Comparison of ENCODE assay signal across 26 mouse cellular contexts in genomic region chrX:106623667-106624066, GRCm38 (mm10). TPM values are rescaled to one million over a fixed set of nuclear protein-coding genes. Genes with fewer than 3 reads are reported as not detected.
DNase-seq lines count a peak whose midpoint lies in the region; ATAC-seq lines count a peak whose summit lies in the region.
"Had no signal": no experiment of that assay in that cellular context is flagged by ENCODE, and none has a peak within 500 bp of the region (broad histone marks: within the 10 kb centered on the region; RNA-seq: fewer than 3 reads in every experiment).

No protein-coding gene starts in this region.

- intact Hi-C loops in heart, postnatal 10 days (cut with DNase I), result no loop called here

- H3K27ac ChIP-seq in heart, embryonic 11.5 days (ENCODE audit: low read depth, low read length), result no peak overlapping the region
- H3K27ac ChIP-seq: heart, embryonic 10.5 days; hindbrain, embryonic 14.5 days; limb, embryonic 15.5 days; midbrain, embryonic 13.5 days; neural tube, embryonic 15.5 days had no signal

- H3K27me3 ChIP-seq in heart, embryonic 11.5 days (ENCODE audit: control insufficient read depth, insufficient read depth, low read length), result no peaks in the 10 kb centered on the region
- H3K27me3 ChIP-seq: limb, embryonic 15.5 days; midbrain, embryonic 13.5 days; neural tube, embryonic 15.5 days had no signal

- peak; percentile 70 for DNase-seq in heart, adult 11 months
- DNase-seq in embryo, embryonic 11 days, result peak; percentile 2
- DNase-seq in layer of hippocampus, postnatal 14 days (ENCODE audit: low spot score in 2 of 2), result no peak
- no peak for DNase-seq in heart, postnatal 10 days
- DNase-seq: cerebellum, adult 11 months; cerebellum, postnatal 36 days; gastrocnemius, postnatal 14 days; kidney, postnatal 25 days; lung, postnatal 4 days had no signal

- WGBS in heart, embryonic 11.5 days (ENCODE audit: insufficient replicate concordance), result 48% methylated on average over 3 of the region's 3 CpGs

- no peaks in the 10 kb centered on the region for H3K9me3 ChIP-seq in heart, embryonic 11.5 days (replicated peaks; ENCODE audit: control insufficient read depth, low read length)
- H3K9me3 ChIP-seq: heart, embryonic 10.5 days; limb, embryonic 15.5 days; midbrain, embryonic 13.5 days; neural tube, embryonic 15.5 days had no signal

- no peaks in the 10 kb centered on the region for H3K4me1 ChIP-seq in heart, embryonic 11.5 days (ENCODE audit: control insufficient read depth, insufficient read depth, low read length)
- H3K4me1 ChIP-seq: heart, embryonic 10.5 days; limb, embryonic 15.5 days; midbrain, embryonic 13.5 days; neural tube, embryonic 15.5 days had no signal

- ATAC-seq in heart, embryonic 11.5 days (replicated peaks; ENCODE audit: insufficient number of reproducible peaks, low FRiP score, low TSS enrichment), result no peak
- peak; percentile 71 for ATAC-seq in CD4-positive, CD25-positive, alpha-beta regulatory T cell, adult 4 months
- peak; percentile 79 for ATAC-seq in neutrophil, adult 5-6 weeks (ENCODE audit: extremely low read depth, insufficient number of reproducible peaks, low FRiP score, poor library complexity, severe bottlenecking)
- no peak for ATAC-seq in monocyte, adult 5-6 weeks (replicated peaks; ENCODE audit: insufficient number of reproducible peaks, low FRiP score, low TSS enrichment, poor library complexity, severe bottlenecking)
- ATAC-seq: intestine, postnatal 0 days; midbrain, embryonic 13.5 days had no signal

- no peak overlapping the region for H3K4me3 ChIP-seq in heart, embryonic 11.5 days (ENCODE audit: low read depth, low read length)
- H3K4me3 ChIP-seq: heart, embryonic 10.5 days; limb, embryonic 15.5 days; midbrain, embryonic 13.5 days; myocyte; neural tube, embryonic 15.5 days had no signal

- H3K9ac ChIP-seq in heart, embryonic 11.5 days (ENCODE audit: low read depth, low read length), result no peak overlapping the region
- H3K9ac ChIP-seq: hindbrain, embryonic 14.5 days; limb, embryonic 15.5 days; midbrain, embryonic 13.5 days; neural tube, embryonic 15.5 days had no signal

- H3K36me3 ChIP-seq in heart, embryonic 11.5 days (ENCODE audit: control insufficient read depth, insufficient read depth, low read length), result no peaks in the 10 kb centered on the region
- H3K36me3 ChIP-seq: heart, embryonic 10.5 days; limb, embryonic 15.5 days; midbrain, embryonic 13.5 days; neural tube, embryonic 15.5 days had no signal

- H3K4me2 ChIP-seq in heart, embryonic 11.5 days, result no peak overlapping the region
- H3K4me2 ChIP-seq: hindbrain, embryonic 14.5 days; limb, embryonic 15.5 days; midbrain, embryonic 13.5 days; neural tube, embryonic 15.5 days had no signal

RNA-seq across cellular contexts. Expression of gene Cysltr1, which starts 20.2 kb away (rescaled TPM):
- polyA plus RNA-seq in heart, embryonic 11.5 days (2014; fragmentation: Nextera tagmentation; extraction: Ambion mirVana), result 0.27 and 0.59 TPM in 2 replicates
- 1 to 10 TPM; 1.5 to 3.0 TPM for polyA plus RNA-seq in CD4-positive, CD25-positive, alpha-beta regulatory T cell, adult 4 months (2017; shearing (Covaris generic))
- 0.74 and 3.1 TPM in 2 replicates for total RNA-seq in neutrophil, adult 5-6 weeks (2017)
- total RNA-seq in monocyte, adult 5-6 weeks (2017), result 0.76 to 5.3 TPM (median 2.0 TPM) in 3 replicates
- total RNA-seq in layer of hippocampus, postnatal 14 days (2021), result under 1 TPM; 0.23 to 0.45 TPM
- 1 to 10 TPM; 1.7 to 2.8 TPM for total RNA-seq in heart, postnatal 10 days (2021)
- polyA plus RNA-seq: myocyte had no signal

RNA-seq across cellular contexts. Expression of gene Gm5127, which starts 40.7 kb away (rescaled TPM):
- polyA plus RNA-seq in heart, embryonic 11.5 days (2014; fragmentation: Nextera tagmentation; extraction: Ambion mirVana), result 0.34 and 0.62 TPM in 2 replicates
- polyA plus RNA-seq in CD4-positive, CD25-positive, alpha-beta regulatory T cell, adult 4 months (2017; shearing (Covaris generic)), result 1 to 10 TPM; 1.5 to 1.7 TPM
- total RNA-seq in neutrophil, adult 5-6 weeks (2017), result 1.3 and 1.8 TPM in 2 replicates
- 0.75 to 2.3 TPM in 2 of 3 replicates, not detected in the other for total RNA-seq in monocyte, adult 5-6 weeks (2017)
- total RNA-seq in layer of hippocampus, postnatal 14 days (2021), result under 1 TPM in 1 of 2 experiments, not detected in 1; 0.67 TPM
- not detected for total RNA-seq in heart, postnatal 10 days (2021)
- total RNA-seq: adrenal gland, adult 18-20 months; ES-E14; gastrocnemius, postnatal 14 days; heart, postnatal 25 days; left cerebral cortex, postnatal 10 days had no signal
- polyA plus RNA-seq: limb, embryonic 15.5 days; liver, embryonic 16.5 days; myocyte; small intestine, adult 2 months had no signal

Comparison
In these comparisons a context has a peak if more than half of its experiments do, and no peak if none do; other contexts are left out.
1. DNase-seq: peak in heart, adult 11 months (single experiment) and embryo, embryonic 11 days (single experiment); none in layer of hippocampus, postnatal 14 days (0 of 2) and heart, postnatal 10 days (0 of 2).
2. ATAC-seq: peak in CD4-positive, CD25-positive, alpha-beta regulatory T cell, adult 4 months (single experiment) and neutrophil, adult 5-6 weeks (single experiment); none in heart, embryonic 11.5 days (single experiment) and monocyte, adult 5-6 weeks (single experiment).